Mouse (Mus musculus): ENCODE data around the gene Gm26620.

- TF ChIP-seq CTCF (IDR thresholded peaks at IDR 0.05; ENCODE audit: low read depth) (no peak), EP300 (optimal IDR thresholded peaks at IDR 0.05) (no peak)
Measured at GRCm38 (mm10) chr1:170928467-170928866, 43.6 kb downstream of the Gm26620 start.
